Mouse (Mus musculus): ENCODE results near the gene Lrch3. TPM values are rescaled to one million over a fixed set of nuclear protein-coding genes. Genes with fewer than 3 reads are reported as not detected.
A peak's percentile ranks its signal among the peaks of the same experiment; 100 is the strongest.

Gene Lrch3
- total and polyA plus RNA-seq, 2 experiments from 2014 or later = 19.6 to 50.3 TPM

DNA sequence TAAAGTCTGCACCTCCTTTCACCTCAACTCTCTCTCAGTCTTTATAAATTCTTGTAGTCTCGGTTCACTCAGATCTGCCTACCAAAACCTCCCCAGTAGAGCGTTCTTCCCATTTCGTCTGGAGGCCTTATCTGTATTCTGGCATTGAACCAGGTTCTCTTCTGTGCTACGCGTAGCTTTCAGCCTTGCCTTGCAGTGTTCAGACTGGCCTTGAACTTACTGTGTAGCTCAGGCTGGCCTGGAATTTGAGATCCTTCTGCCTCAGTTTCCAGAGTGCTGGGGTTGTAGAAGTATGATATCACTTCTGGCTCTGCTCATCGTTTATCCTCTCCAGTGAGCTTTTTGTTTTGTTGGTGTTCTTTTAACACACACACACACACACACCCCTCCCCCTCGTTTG, 149.4 kb downstream of the Lrch3 start:
- H3K9ac ChIP-seq = peak overlapping the region; percentile 74
- H3K36me3 ChIP-seq (ENCODE audit: insufficient read depth) = peaks cover 22% of the 10 kb centered on the region
- DNase-seq (no peak), ATAC-seq (no peak)
- no peaks in the 10 kb centered on the region for H3K9me3 ChIP-seq (ENCODE audit: low read length)
- H3K4me1 ChIP-seq (ENCODE audit: insufficient read depth) = peaks cover 10% of the 10 kb centered on the region; the same call in 1 of the 2 replicates
- no peaks in the 10 kb centered on the region for H3K27me3 ChIP-seq (ENCODE audit: insufficient read depth, low read length)
- no peak overlapping the region for H3K27ac ChIP-seq (ENCODE audit: low read depth, low read length)
- TF ChIP-seq CTCF (IDR thresholded peaks at IDR 0.05; ENCODE audit: low read depth) = no peak
- peak overlapping the region; percentile 89 for H3K4me2 ChIP-seq (ENCODE audit: low read depth)
- 8% methylated on average over 7 of the region's 7 CpGs for WGBS
- H3K4me3 ChIP-seq (ENCODE audit: low read depth, low read length) = peak overlapping the region; percentile 67

DNA sequence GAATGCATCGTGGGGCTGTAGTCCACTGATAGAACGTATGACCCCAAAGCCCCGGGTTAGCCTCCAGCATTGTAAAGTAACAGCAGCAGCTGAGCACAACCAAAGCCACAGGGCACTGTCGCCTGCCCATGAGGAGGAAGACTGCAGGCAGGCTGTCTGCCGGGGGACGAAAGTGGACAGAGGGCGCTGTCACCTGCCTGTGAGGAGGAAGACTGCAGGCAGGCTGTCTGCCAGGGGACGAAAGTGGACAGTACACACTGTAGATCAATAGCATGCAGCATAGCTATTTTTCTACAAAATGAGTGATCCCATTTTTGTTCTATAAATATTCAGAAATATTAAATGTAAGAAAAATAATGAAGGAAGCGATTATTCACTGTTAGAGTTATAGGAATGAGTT, 150.7 kb downstream of the Lrch3 start:
- DNase-seq (no peak), ATAC-seq (no peak)
- Histone ChIP-seq H3K4me1 (ENCODE audit: insufficient read depth) (peaks cover 10% of the 10 kb centered on the region; the same call in 1 of the 2 replicates), H3K9me3 (ENCODE audit: low read length) (no peaks in the 10 kb centered on the region), H3K4me3 (ENCODE audit: low read depth, low read length) (no peak overlapping the region), H3K27ac (ENCODE audit: low read depth, low read length) (no peak overlapping the region), H3K9ac (no peak overlapping the region), H3K4me2 (ENCODE audit: low read depth) (no peak overlapping the region), H3K36me3 (ENCODE audit: insufficient read depth) (peaks cover 13% of the 10 kb centered on the region), H3K27me3 (ENCODE audit: insufficient read depth, low read length) (no peaks in the 10 kb centered on the region)
- 68% methylated on average over 9 of the region's 9 CpGs for WGBS
- 0 out of 2 replicates have a peak, but pooled peaks have one; percentile 24 for TF ChIP-seq CTCF (IDR thresholded peaks at IDR 0.05; ENCODE audit: low read depth)

Other genes starting within 250 kb of the Lrch3 start
- not detected in 2 replicates for gene Muc4, start 178.2 kb upstream of the Lrch3 start, total RNA-seq (2014; rRNA removed)
- gene Muc4, start 178.2 kb upstream of the Lrch3 start, polyA plus RNA-seq (2015; fragmentation: Nextera tagmentation; extraction: Ambion mirVana) = not detected in 2 replicates
- gene Muc20, start 116.7 kb upstream of the Lrch3 start, total RNA-seq (2014; rRNA removed) = not detected in 2 replicates
- not detected in 2 replicates for gene Muc20, start 116.7 kb upstream of the Lrch3 start, polyA plus RNA-seq (2015; fragmentation: Nextera tagmentation; extraction: Ambion mirVana)
- gene Smbd1, start 103.6 kb upstream of the Lrch3 start, total RNA-seq (2014; rRNA removed) = not detected in 2 replicates
- not detected in 2 replicates for gene Smbd1, start 103.6 kb upstream of the Lrch3 start, polyA plus RNA-seq (2015; fragmentation: Nextera tagmentation; extraction: Ambion mirVana)
- 121 and 142 TPM in 2 replicates for gene Fyttd1, start 36.6 kb upstream of the Lrch3 start, total RNA-seq (2014; rRNA removed)
- gene Fyttd1, start 36.6 kb upstream of the Lrch3 start, polyA plus RNA-seq (2015; fragmentation: Nextera tagmentation; extraction: Ambion mirVana) = 119 and 129 TPM in 2 replicates
- 70.9 and 81.0 TPM in 2 replicates for gene Rubcn, start 36.3 kb upstream of the Lrch3 start, total RNA-seq (2014; rRNA removed)
- gene Rubcn, start 36.3 kb upstream of the Lrch3 start, polyA plus RNA-seq (2015; fragmentation: Nextera tagmentation; extraction: Ambion mirVana) = 20.2 and 25.7 TPM in 2 replicates
- 4.6 and 8.3 TPM in 2 replicates for gene Iqcg, start 142.1 kb downstream of the Lrch3 start, total RNA-seq (2014; rRNA removed)
- 3.3 and 6.0 TPM in 2 replicates for gene Iqcg, start 142.1 kb downstream of the Lrch3 start, polyA plus RNA-seq (2015; fragmentation: Nextera tagmentation; extraction: Ambion mirVana)
- gene Rpl35a, start 142.4 kb downstream of the Lrch3 start, total RNA-seq (2014; rRNA removed) = 721 and 854 TPM in 2 replicates
- 482 and 654 TPM in 2 replicates for gene Rpl35a, start 142.4 kb downstream of the Lrch3 start, polyA plus RNA-seq (2015; fragmentation: Nextera tagmentation; extraction: Ambion mirVana)
- gene Lmln, start 148.4 kb downstream of the Lrch3 start, total RNA-seq (2014; rRNA removed) = 7.3 and 16.6 TPM in 2 replicates
- 0.87 and 3.0 TPM in 2 replicates for gene Lmln, start 148.4 kb downstream of the Lrch3 start, polyA plus RNA-seq (2015; fragmentation: Nextera tagmentation; extraction: Ambion mirVana)